Mouse (Mus musculus): ENCODE results near the gene Chac1. TPM values are rescaled to one million over a fixed set of nuclear protein-coding genes. Genes with fewer than 3 reads are reported as not detected.

Gene Chac1
- polyA plus RNA-seq, 2 experiments from 2014 or later = not detected

- no peak for ATAC-seq
These were observed 23.0 kb upstream of the Chac1 start for GRCm38 (mm10) chr2:119327942-119328526.

DNA sequence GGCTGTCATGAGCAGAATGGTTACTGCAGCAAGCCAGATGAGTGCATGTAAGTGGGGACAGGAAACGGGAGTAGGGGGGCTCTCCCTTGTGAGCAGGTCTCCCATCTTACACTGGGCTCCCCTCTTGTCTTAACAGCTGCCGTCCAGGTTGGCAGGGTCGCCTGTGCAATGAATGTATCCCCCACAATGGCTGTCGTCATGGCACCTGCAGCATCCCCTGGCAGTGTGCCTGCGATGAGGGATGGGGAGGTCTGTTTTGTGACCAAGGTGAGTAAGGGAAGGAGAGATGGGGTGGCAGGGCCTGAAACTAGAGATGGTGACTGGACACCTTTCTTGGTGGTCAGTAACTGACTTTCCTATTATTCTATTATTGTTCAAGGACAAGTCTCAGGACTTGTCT lies 22.5 kb upstream of the Chac1 start:
- ATAC-seq = no peak

DNA sequence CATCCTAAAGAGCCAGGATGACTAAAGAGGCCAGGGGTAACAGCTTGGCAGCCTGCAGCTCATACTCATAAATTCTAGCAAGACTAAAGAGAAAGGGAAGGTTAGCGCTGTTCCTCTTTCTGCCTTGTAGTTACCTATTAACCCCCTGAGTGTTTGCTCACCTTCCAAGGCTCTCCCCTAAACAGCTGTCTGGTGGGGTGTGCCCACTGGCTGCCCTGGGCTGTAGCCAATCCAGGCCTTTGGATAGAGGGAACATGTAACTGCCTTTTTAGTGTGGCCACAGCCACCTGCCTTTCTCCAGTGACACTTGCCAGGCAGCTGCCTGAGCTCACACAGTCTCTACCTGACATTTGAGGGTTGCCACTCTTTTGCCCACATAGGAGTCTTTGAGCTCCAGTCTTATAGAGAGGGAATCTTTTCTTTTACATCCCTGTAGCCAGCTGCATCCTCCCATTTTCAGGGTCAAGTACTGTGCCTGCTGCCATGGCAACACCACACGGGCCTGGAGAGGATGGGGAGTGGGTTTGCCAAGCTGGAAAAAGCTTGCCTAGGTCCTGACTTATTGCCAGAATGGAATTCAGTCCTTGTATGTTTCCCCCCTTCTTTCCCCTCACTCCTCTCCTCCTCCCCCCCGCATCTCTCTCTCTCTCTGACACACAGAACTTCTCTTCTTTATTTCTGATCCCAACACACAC lies 21.8 kb upstream of the Chac1 start:
- ATAC-seq = no peak

DNA sequence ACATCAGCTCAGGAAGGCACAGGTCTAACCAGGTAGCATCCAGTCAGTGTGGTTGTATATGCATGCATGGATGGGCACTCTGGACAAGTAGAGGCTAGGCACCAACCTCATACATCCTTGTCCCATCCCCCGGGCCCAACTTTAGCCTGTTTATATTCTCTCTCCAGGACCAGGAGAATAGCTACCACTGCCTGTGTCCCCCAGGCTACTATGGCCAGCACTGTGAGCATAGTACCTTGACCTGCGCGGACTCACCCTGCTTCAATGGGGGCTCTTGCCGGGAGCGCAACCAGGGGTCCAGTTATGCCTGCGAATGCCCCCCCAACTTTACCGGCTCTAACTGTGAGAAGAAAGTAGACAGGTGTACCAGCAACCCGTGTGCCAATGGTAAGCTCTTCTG lies 20.2 kb upstream of the Chac1 start:
- no peak for ATAC-seq

GRCm38 (mm10) chr2:119332177-119332661 lies 18.8 kb upstream of the Chac1 start:
- no peak for ATAC-seq

DNA sequence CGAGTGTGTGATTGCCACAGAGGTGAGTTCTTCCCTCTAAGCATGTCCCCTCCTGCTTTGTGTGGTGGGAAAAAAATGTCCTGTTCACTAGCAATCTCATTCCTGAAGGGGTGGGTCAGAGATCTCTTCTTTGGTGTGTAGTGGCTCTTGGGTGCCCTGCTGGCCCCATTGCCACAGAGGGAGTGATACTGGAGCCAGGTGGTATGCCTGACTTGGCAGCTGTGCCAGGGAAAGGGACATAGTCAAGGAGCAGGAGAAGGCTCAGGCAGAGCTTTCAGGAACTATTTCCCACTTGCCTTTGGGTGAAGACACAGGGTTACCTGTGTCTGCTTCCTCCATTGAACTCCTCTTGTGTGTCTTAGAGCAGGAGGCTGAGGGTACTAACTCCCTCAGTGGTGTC lies 16.9 kb upstream of the Chac1 start:
- no peak for ATAC-seq

GRCm38 (mm10) chr2:119334964-119335525 lies 16.0 kb upstream of the Chac1 start:
- no peak for ATAC-seq

GRCm38 (mm10) chr2:119335535-119335934 lies 15.5 kb upstream of the Chac1 start:
- no peak for ATAC-seq

- no peak for ATAC-seq
These were observed 15.0 kb upstream of the Chac1 start for GRCm38 (mm10) chr2:119336002-119336401.

DNA sequence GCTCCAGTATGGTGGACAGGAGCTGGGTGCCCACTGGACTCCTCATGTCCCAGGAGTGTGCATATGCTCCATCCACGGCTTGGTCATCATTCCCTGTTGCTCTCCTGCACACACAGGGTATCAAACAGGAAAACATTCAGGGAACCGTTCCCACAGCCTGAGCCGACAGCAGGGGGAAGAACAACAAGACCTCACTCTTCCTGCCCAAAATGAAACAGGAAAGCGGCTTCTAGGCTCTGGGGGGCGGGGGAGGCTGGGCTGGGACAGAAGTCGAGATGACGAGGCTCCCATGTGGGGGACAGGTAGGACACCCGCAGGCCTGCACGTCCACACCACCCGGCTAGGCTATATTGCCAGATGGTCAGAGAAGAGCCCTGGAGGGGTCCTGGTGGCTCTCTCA lies 14.6 kb upstream of the Chac1 start:
- ATAC-seq = no peak

GRCm38 (mm10) chr2:119337425-119338265 lies 13.4 kb upstream of the Chac1 start:
- ATAC-seq = peak; percentile 91

DNA sequence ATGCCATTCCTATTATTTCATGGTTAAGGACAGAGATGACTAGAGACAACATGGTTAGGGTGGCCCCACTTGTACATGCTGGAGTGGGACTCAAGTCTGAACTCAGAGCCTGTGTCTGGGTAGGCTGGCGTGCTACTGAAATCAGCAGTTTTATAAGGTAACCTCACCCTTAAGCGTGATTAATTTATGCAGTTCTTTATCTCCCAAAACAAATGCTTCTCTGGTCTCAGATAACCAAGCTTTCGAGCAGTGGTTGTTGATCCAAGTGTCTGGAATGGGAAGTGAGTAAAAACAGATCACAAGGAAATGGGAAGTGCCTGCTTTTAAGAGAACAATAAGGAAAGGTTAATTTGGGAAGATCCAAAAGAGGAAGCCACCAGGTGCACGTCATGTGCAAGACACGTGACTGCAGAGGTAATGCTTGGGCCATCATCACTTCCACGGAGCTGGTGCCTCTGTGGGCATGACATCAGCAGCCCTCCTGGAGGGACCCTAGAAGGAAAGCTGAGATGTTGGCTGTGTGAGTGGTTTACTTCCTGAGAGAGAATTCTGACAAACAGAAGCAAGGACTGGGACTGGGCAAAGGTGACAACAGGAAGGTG lies 6.4 kb upstream of the Chac1 start:
- ATAC-seq = no peak

GRCm38 (mm10) chr2:119353707-119354106 lies 2.7 kb downstream of the Chac1 start:
- no peak for ATAC-seq

- ATAC-seq = no peak
These were observed 4.1 kb downstream of the Chac1 start for GRCm38 (mm10) chr2:119355089-119355488.

GRCm38 (mm10) chr2:119355651-119356050 lies 4.6 kb downstream of the Chac1 start:
- ATAC-seq = no peak

DNA sequence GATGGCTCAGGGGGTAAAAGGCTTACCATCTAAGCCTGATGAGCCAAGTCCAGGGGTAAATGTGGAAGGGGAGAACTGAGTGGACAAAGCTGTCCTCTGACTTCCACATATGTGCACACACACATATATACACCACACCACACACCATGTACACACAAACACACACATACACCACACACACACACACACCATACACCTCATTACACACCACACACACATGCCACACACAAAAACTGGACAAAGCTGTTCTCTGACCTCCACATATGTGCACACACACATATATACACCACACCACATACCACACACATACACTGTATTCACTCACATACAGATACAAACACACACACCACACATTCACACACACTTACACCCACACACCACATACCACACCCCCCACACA lies 5.3 kb downstream of the Chac1 start:
- ATAC-seq = no peak

DNA sequence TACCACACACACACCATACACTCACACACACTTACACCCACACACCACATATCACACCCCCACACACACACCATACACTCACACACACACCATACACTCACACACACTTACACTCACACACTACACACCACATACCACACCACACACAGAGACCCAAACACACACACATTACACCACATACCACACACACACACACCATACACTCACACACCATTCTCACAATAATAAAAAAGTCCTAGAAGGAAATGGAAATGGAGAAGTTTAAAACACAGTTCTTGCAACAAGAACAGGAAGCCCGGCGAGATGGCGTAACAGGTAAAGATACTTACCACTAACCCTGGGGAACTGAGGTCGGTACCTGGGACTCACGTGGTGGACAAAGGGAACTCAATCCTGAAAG lies 5.8 kb downstream of the Chac1 start:
- ATAC-seq = no peak

- no peak for ATAC-seq
These were observed 7.2 kb downstream of the Chac1 start for GRCm38 (mm10) chr2:119358249-119358648.

DNA sequence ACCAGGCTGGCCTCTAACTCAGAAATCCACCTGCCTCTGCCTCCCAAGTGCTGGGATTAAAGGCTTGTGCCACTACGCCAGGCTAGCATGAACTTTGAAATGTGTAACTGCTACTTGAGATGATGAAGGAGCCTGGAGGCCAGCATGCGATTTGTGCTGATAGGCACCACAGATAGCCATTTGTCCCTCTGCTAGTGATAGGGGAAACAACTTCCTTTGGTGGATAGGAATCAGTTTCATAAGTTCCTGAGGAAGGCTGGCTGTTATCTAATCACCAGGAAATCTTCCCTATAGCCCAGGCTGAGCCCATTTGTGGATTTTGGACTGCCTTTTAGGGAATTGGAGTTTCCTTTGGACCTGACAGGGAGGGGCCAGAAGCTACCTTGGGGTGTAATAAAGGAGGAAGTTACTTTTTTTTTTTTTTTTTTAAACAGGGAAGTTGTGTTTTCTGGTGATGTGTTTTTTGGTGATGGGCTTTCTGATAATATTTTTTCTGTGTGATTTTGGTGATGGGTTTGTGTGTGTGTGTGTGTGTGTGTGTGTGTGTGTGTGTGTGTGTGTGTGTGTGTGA lies 8.8 kb downstream of the Chac1 start:
- ATAC-seq = no peak

DNA sequence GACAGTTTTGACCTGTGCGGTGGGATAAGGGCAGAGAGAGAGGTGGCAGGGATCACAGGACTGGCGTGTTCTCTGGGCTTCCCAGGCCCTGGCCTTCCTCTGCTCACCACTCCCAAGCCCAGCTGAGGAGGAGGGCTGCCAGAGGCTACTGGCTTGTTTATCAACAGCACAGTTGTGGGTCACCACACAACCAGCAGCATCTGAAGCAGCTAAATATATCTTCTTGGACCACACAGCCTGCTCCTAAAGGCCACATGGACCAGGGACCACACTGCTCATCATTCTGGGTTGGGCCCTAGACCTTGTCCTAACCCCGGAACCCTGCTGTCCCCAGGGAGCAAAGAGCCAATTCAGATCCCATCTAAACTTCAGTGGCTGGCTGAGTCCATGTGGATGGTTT lies 13.9 kb downstream of the Chac1 start:
- ATAC-seq = no peak

DNA sequence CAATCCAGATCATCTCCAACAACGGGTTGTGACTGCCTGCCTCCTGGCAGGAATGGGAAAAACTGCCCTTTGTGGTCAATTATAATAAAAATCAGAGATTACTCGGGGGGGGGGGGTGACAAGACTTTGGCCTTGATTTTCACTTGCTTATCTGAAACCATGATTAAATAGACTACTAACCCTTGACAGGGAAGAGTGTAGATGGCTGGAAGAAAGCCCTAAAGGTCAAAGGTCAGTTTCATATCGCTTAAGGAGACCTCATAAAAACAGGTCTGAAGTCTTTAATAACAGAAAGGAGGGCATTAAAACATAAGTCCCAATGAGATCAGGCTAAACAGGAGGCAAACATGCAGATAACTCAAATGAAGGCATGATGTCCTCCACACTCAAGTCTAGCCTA lies 16.3 kb downstream of the Chac1 start:
- no peak for ATAC-seq

GRCm38 (mm10) chr2:119370116-119370515 lies 19.1 kb downstream of the Chac1 start:
- ATAC-seq = no peak

- no peak for ATAC-seq
These were observed 26.3 kb downstream of the Chac1 start for GRCm38 (mm10) chr2:119377286-119377685.

All from CD4-positive, CD25-positive, alpha-beta regulatory T cell, adult 4 months (primary cell).